Mouse (Mus musculus): ENCODE results near the gene Gm45062. TPM values are rescaled to one million over a fixed set of nuclear protein-coding genes. Genes with fewer than 3 reads are reported as not detected.

The Gm45062 gene
- total RNA-seq, 2 experiments from 2014 or later: 4.8 to 8.7 TPM

GRCm38 (mm10) chr6:8367675-8368074 lies 108.4 kb downstream of the Gm45062 start:
- no peak for DNase-seq (ENCODE audit: low spot score in 2 of 2)

- DNase-seq (ENCODE audit: low spot score in 2 of 2): no peak
These were observed 109.1 kb downstream of the Gm45062 start for GRCm38 (mm10) chr6:8368198-8368864.

GRCm38 (mm10) chr6:8370624-8371023 lies 111.4 kb downstream of the Gm45062 start:
- no peak for DNase-seq (ENCODE audit: low spot score in 2 of 2)

DNA sequence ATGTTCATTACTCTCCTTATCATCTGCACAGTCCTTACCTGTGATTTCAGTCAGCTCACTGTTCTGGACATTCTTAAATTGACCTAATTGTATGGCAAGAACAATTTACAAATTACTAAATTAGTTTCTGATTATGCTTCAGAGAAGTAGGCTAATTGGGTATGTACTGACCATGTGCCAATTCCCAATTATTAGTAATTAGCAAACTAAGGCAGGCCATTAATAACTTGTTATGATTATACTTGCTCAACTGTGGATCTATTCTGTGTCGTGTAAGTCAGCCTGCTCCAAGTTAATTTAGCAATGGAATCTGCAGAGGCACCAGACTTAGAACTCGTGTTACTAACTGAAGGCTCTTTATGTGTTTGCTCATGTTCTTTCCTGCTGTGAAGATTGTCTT lies 113.8 kb downstream of the Gm45062 start:
- no peak for DNase-seq (ENCODE audit: low spot score in 2 of 2)

GRCm38 (mm10) chr6:8373851-8374250 lies 114.6 kb downstream of the Gm45062 start:
- DNase-seq (ENCODE audit: low spot score in 2 of 2): no peak

- no peak for DNase-seq (ENCODE audit: low spot score in 2 of 2)
These were observed 115.0 kb downstream of the Gm45062 start for GRCm38 (mm10) chr6:8374290-8374689.

GRCm38 (mm10) chr6:8374712-8375111 lies 115.5 kb downstream of the Gm45062 start:
- DNase-seq (ENCODE audit: low spot score in 2 of 2): no peak

DNA sequence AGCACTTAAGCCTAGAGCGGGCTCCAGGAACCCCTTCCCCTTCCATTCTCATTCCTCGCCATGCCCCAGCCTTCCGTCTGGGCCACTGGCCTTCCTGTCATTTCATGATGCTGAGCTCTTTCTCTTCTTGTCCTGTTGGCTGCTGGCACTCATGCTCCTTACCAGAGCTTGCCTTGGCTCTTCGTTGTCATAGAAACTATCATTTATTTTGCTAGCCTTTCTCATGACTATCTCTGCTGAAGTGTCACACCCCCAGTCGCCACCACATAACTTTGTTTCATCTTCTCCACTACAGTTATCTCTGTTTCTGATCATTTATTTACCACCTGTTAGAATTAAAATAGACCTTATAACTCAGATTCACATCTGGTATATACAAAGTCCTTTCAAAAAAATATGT lies 117.1 kb downstream of the Gm45062 start:
- DNase-seq (ENCODE audit: low spot score in 2 of 2): no peak

DNA sequence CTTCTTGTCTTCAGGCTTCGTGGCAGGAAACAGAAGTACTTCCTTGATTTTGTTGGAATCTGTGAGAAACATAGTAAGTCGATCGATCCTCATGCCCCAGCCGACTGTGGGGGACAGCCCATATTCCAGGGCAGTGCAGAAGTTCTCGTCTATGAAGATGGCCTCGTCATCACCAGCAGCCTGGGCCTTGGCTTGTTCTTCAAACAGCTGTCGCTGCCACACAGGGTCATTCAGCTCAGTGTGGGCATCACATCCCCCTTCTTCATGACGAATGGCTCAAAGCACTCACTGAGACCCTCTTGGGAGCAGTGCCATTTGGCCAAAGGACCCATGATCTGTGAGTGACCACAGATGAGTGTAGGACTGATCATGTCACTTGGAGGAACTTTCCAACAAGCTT lies 118.4 kb downstream of the Gm45062 start:
- no peak for DNase-seq (ENCODE audit: low spot score in 2 of 2)

DNA sequence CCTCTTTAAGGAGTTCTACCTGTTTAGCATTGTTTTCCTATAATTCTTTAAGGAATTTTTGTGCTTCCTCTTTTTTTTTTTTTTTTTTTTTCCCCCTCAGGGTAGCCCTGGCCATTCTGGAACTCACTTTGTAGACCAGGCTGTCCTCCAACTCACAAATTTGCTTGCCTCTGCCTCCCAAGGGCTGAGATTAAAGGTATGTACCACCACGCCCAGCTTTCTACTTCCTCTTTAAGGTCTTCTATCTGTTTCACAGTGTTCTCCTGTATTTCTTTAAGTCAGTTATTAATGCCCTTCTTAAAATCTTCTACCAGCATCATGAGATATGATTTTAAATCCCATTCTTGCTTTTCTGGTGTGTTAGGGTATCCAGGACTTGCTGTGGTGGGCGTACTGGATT lies 130.1 kb downstream of the Gm45062 start:
- DNase-seq (ENCODE audit: low spot score in 2 of 2): no peak

- DNase-seq (ENCODE audit: low spot score in 2 of 2): no peak
These were observed 131.0 kb downstream of the Gm45062 start for GRCm38 (mm10) chr6:8390296-8390695.

DNA sequence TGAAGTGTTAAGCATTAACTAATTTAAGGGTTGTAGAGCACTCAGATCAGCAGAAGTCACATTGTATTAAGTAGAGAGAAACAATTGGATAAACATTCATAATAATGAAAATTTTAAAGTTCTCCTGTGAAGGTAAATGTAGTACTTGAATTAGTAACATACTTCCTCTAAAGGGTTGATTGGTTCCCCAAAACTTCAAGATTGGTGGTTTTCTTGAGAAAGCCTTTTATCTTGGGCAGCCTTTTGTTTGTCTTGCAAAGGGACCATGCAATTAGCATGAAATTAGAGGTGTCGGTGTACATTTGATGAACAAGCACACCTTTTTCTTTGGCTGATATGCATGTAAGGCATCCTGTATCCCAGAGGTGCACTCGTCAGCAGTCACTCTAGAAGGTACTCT lies 131.7 kb downstream of the Gm45062 start:
- no peak for DNase-seq (ENCODE audit: low spot score in 2 of 2)

DNA sequence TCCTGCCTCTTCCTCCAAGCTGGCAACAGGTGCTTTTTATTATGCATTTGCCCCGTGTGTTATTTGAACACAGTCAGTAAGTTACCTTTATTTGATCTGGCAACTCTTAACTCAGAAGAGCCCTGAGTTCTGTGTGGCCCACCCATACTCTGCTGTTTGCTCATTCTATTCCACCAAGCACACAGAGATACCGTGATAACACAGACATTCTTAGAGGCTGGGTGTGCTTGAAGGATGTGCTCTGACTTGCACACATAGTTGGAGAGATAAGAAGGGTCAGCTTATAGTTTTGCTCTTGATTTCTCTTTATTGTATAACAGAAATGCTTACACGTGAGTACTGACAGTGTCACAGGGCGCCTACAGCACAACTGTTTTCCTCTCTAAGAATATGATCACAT lies 133.8 kb downstream of the Gm45062 start:
- no peak for DNase-seq (ENCODE audit: low spot score in 2 of 2)

GRCm38 (mm10) chr6:8394044-8394443 lies 134.8 kb downstream of the Gm45062 start:
- DNase-seq (ENCODE audit: low spot score in 2 of 2): no peak

- no peak for DNase-seq (ENCODE audit: low spot score in 2 of 2)
These were observed 135.8 kb downstream of the Gm45062 start for GRCm38 (mm10) chr6:8395061-8395460.

DNA sequence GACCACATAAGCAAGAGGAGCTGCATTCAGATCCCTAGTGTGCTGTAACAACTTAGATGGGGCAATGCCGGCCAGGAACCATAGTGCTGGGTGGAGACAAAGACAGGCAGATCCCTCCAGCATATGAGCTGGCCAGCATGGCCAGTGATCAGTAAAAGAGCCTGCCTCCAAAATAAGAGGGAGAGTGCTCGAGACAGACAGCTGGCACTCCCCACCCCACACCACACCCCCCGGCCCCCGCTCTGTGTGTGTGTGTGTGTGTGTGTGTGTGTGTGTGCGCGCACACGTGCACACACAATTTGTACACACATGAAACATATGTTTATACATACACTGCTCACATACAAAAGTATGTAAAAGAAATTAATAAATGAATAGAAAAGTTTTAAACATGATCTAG lies 138.0 kb downstream of the Gm45062 start:
- DNase-seq (ENCODE audit: low spot score in 2 of 2): no peak

GRCm38 (mm10) chr6:8399710-8400109 lies 140.5 kb downstream of the Gm45062 start:
- DNase-seq (ENCODE audit: low spot score in 2 of 2): no peak

- DNase-seq (ENCODE audit: low spot score in 2 of 2): no peak
These were observed 143.9 kb downstream of the Gm45062 start for GRCm38 (mm10) chr6:8403127-8403526.

GRCm38 (mm10) chr6:8405844-8406243 lies 146.6 kb downstream of the Gm45062 start:
- DNase-seq (ENCODE audit: low spot score in 2 of 2): no peak

- DNase-seq (ENCODE audit: low spot score in 2 of 2): no peak
These were observed 149.1 kb downstream of the Gm45062 start for GRCm38 (mm10) chr6:8408332-8408731.

GRCm38 (mm10) chr6:8409865-8410264 lies 150.6 kb downstream of the Gm45062 start:
- DNase-seq (ENCODE audit: low spot score in 2 of 2): no peak

- DNase-seq (ENCODE audit: low spot score in 2 of 2): no peak
These were observed 153.8 kb downstream of the Gm45062 start for GRCm38 (mm10) chr6:8412845-8413598.

DNA sequence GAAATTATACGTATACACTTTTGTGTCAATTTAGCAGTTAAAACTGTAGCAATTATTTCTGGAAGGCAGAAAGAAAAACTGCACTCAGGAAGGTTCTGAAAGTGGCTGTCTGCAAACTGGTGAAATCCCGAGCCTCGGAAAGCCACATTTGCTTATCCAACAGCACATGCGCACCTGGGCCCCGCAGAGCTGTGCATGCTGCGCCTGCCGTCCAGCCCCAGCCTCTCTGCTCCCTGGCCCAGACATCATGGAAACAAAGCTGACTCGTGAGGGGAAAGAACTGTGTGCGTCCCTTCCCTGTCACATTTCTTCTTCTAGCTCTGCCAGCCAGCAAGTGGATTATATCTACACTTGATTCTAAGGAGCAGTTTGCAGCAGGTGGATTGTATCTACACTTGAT lies 154.8 kb downstream of the Gm45062 start:
- DNase-seq (ENCODE audit: low spot score in 2 of 2): peak in 1 of 2 experiments; percentile 46
